Mouse (Mus musculus) induced T-regulatory cell, adult 2 months (primary cell): ENCODE data around the gene Cdh15.

ENCODE experiments used
- DNase-seq: peaks from one replicate; pipeline ENCODE4 v3.0.0-alpha.2; 2012; ENCODE audit warnings: low read depth

Cdh15 gene

GRCm38 (mm10) chr8:122836696-122837095, 11.1 kb upstream of the Cdh15 start:
- DNase-seq: no peak

DNA sequence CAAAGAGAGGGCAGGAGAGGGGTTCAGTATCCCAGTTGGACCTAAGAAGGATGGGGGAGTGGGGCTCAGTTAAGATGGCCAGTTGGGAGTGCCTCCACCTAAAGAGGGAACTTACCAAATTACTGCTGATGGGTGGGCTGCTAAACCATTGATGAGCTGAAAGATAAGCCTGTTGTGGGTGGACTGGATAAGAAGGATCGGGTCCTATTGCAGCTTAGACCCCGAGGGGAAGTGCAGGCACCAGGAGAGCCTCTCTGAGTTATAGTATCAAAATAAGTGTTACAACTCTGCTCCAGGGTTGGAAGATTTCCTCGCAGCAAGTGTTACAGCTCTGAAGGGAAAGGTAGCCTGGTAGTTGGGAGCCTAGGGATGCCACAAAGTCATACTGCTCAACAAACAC, 3.6 kb upstream of the Cdh15 start:
- DNase-seq: no peak

GRCm38 (mm10) chr8:122845662-122846061, 2.1 kb upstream of the Cdh15 start:
- DNase-seq: no peak

DNA sequence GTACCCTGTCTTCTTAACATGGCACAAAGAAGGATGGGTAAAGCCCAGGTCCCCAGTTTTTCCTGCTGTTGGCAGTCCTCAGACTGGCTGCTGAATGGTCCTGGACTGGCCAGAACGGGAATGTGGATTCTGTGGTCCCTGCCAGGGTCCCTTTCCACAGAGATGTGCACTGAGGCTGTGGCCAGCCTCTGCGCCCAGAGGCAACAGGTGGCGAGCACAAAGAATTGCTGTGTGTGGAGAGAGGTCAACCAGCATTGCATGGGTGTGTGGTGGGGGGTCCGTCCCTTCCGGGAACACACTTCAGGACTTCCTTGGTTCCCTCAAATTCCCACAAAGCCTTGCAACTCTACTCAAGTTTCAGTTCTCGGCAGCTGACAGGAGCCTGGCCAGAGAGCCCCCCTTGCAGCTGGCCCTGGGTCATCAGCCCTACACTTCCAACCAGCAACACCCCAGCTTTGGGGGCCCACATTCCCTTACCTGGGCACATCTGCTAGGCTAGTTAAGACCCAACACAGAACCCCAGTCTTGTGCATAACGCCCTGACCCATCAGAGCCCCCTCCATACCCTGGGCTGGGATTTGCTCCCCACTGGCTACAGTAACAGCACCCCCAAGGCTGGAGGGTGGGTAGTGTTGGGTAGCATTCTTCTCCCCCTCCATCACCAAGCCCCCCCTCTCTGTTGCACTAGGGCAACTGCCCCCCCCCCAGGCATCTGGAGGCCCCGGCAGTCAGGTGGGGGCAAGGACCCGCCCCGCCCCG, 1.6 kb downstream of the Cdh15 start:
- DNase-seq: no peak

- DNase-seq: no peak
Measured at GRCm38 (mm10) chr8:122850641-122851240, 3.0 kb downstream of the Cdh15 start.

GRCm38 (mm10) chr8:122851692-122852545, 4.2 kb downstream of the Cdh15 start:
- DNase-seq: no peak

DNA sequence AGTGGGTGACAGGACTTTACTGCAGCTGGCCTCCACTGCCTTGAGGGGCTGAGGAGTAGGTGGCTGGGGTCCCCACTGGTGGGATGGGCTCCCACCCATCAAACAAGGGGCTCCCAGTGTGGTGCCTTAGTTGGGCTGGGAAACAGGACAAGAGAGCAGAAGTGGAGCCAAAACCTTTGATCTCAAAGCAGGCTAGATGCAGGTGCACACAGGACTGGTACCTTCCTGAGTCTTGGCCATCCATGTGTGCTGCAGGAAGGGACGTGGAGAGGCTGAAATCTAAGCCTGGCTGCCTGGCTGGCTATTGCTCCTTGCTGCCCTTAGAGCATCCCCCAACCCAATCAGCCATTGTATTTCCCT, 4.8 kb downstream of the Cdh15 start:
- DNase-seq: no peak

DNA sequence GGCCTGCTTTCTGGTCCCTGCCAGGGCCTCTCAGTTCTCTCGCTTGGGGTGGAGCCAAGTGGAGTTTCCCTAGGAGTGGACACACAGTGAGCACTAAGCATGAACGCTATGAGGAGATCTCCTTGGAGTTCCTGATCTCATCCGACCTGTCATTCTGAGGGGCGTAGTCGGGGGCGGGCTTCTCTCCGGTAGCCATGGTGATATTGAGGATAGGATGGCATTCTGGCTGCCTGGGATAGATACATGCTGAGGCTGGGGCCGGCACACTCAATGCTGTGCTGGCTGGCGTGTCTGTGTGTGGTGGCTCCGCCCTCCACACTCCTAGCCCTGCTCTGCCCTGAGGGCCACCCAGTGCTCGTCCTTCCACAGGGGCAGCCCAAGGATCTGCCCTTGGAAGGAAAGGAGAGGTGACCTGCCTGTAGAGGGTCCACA, 5.6 kb downstream of the Cdh15 start:
- no peak for DNase-seq

GRCm38 (mm10) chr8:122854388-122854787, 6.6 kb downstream of the Cdh15 start:
- DNase-seq: no peak

DNA sequence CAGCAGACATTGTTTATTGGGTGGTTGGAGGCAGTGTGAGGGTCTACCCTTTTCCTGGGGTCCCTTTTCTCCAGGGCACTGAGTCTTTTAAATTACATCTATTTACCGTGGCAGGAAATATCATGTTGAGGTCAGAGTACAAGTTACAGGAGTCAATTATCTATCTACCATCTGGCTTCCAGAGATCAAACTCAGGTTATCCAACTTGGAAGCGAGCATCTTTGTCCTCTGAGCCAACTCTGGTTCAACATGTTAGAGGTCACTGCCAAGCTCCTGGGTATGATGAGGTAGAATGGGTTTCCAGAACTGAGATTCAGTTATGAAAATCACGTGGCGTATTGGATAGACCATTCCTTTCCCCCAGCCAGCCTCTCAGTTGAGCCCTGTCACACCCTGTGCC, 7.4 kb downstream of the Cdh15 start:
- no peak for DNase-seq

GRCm38 (mm10) chr8:122856288-122856687, 8.5 kb downstream of the Cdh15 start:
- DNase-seq: no peak

- DNase-seq: no peak
Measured at GRCm38 (mm10) chr8:122859843-122860242, 12.1 kb downstream of the Cdh15 start.

GRCm38 (mm10) chr8:122864719-122865129, 17.0 kb downstream of the Cdh15 start:
- DNase-seq: peak; percentile 37

DNA sequence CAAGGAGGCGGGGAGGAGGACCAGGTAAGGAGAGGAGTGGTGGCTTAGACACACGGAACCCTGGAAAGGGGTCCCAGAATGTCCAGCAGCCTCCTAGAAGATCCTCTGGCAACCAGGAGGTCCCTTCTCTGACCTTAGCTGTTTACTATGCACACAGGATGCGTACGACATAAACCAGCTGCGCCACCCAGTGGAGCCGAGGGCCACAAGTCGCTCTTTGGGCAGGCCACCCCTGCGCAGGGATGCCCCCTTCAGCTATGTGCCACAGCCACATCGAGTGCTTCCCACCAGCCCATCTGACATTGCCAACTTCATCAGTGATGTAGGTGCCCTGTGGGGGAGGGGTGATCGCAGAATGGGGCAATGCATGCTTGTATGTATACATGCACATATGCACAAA, 17.7 kb downstream of the Cdh15 start:
- peak; percentile 46 for DNase-seq

- peak; percentile 39 for DNase-seq
Measured at GRCm38 (mm10) chr8:122866231-122866630, 18.5 kb downstream of the Cdh15 start.

GRCm38 (mm10) chr8:122867982-122868381, 20.2 kb downstream of the Cdh15 start:
- no peak for DNase-seq

GRCm38 (mm10) chr8:122870377-122870863, 22.7 kb downstream of the Cdh15 start:
- peak; percentile 88 for DNase-seq

DNA sequence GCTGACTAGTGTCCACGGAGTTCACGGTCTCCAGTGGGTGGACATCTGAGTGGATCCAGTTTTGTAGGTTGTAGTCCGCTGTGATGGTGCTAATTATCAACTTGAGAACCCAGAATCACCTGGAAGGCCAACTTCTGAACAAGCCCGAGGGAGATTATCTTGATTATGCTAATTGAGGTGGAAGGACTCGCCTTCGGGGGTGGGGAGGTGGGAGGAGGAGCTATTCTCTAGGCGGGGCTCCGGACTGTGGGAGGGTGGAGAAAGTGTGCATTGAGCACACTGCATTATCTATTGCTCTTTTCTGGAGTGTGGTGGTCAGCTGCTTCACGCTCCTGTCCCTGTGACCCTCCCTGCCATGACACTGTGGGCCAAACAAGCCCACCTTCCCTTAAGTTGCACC, 23.9 kb downstream of the Cdh15 start:
- peak; percentile 50 for DNase-seq

DNA sequence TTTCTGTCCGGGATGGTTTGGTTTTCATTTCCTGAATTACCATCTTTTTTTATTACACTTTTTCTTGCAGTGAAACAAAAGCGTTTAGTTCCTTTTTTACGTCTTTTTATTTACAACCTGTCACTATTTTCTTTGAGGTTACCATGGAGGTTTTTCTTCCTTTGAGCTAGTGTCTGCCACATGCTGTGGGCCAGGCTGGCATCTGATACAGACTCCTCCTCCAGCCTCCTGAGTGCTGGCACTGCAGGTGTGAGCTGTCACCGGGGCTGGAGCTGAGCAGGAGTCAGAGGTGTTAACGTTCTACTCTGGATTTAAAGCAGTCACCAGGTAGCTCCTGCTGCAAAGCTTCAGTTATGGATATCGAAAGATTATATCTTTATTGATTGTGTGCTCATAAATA, 25.4 kb downstream of the Cdh15 start:
- peak; percentile 11 for DNase-seq

DNA sequence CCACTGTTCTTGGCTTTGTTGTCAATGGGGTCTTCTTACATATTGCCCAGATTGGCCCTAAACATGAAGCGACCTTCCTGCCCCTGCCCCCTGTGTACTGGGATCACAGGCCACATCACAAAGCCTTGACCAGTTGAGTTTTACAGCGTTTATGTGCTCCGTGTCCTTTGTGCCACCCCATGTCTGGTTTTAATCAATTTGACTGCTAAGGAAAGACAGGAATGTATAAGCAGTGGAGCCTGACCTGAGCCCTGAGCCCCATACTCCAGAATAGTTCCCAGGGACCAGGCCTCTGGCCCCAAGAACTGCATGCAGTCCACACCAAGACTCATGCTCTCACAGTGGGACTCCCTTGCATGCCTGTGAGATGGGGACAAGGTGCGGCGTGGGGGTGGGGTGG, 27.4 kb downstream of the Cdh15 start:
- no peak for DNase-seq

- DNase-seq: no peak
Measured at GRCm38 (mm10) chr8:122878231-122878630, 30.5 kb downstream of the Cdh15 start.

DNA sequence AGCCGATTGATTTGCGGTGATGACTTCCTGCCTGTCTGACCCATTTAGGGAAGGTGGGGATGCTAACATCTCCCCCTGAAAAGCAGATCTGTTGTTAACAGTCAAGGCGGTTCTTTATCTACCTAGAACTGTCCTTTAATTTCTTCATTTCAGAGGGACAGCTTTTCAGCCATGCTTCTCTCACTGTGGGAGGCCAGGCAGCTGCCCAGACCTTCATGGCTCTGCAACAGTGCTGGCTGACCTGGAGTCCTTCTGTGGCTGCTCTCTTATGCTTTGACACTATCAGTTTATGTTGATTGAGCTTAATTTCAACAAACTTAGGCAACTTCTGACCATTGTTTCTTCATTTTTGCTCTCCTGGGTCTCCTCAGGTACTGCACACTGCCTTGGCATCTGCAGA, 32.5 kb downstream of the Cdh15 start:
- no peak for DNase-seq

- no peak for DNase-seq
Measured at GRCm38 (mm10) chr8:122883671-122884070, 35.9 kb downstream of the Cdh15 start.
